In the genomic region with DNA sequence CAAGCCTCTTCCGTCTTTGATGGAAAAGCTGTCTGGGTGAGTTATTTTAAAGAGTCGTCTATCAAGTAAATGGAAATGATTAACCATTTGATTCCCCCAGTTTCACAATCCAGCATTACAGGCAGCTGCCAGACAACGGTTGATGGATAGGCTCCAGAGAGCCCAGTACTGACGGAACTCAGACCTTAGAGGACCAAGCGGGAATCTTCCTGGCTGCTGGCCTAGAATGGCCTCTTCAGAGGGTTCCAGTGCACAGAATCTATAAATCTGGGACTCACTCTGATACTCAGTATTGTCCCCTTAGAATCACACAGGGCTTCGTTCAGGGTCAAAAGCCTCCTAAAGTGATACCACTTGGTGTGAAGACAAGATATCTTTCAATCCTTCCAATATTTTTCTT, we compare ENCODE assay signal across 17 mouse cellular contexts.
DNase-seq lines count a peak whose midpoint lies in the region; ATAC-seq lines count a peak whose summit lies in the region.
"Had no signal": no experiment of that assay in that cellular context is flagged by ENCODE, and none has a peak within 500 bp of the region (broad histone marks: within the 10 kb centered on the region; RNA-seq: fewer than 3 reads in every experiment).

No protein-coding gene starts in this region.

- H3K9ac ChIP-seq in forebrain, embryonic 15.5 days (replicated peaks): no peak overlapping the region
- H3K9ac ChIP-seq in hindbrain, embryonic 15.5 days: no peak overlapping the region
- no peak overlapping the region for H3K9ac ChIP-seq in embryonic facial prominence, embryonic 14.5 days (ENCODE audit: low read depth, low read length)
- H3K9ac ChIP-seq: embryonic facial prominence, embryonic 15.5 days; heart, embryonic 15.5 days; limb, embryonic 13.5 days; liver, embryonic 13.5 days; lung, embryonic 15.5 days had no signal

- no peaks in the 10 kb centered on the region for H3K9me3 ChIP-seq in forebrain, embryonic 15.5 days
- H3K9me3 ChIP-seq in forebrain, embryonic 10.5 days: no peaks in the 10 kb centered on the region
- H3K9me3 ChIP-seq in hindbrain, embryonic 15.5 days: no peaks in the 10 kb centered on the region
- H3K9me3 ChIP-seq in hindbrain, embryonic 10.5 days: no peaks in the 10 kb centered on the region
- no peaks in the 10 kb centered on the region for H3K9me3 ChIP-seq in embryonic facial prominence, embryonic 14.5 days (ENCODE audit: control insufficient read depth, low read length)
- H3K9me3 ChIP-seq: embryonic facial prominence, embryonic 15.5 days; heart, embryonic 15.5 days; limb, embryonic 13.5 days; liver, embryonic 13.5 days; lung, embryonic 15.5 days; midbrain, embryonic 10.5 days had no signal

- no peak for ATAC-seq in forebrain, embryonic 15.5 days (replicated peaks)
- ATAC-seq in hindbrain, embryonic 15.5 days (ENCODE audit: low FRiP score, low read depth): no peak
- ATAC-seq in embryonic facial prominence, embryonic 14.5 days (ENCODE audit: low read depth): no peak
- ATAC-seq: intestine, embryonic 16.5 days had no signal

- H3K27ac ChIP-seq in forebrain, embryonic 15.5 days (replicated peaks): peak overlapping the region; percentile 72; the same call in 1 of the 2 replicates
- H3K27ac ChIP-seq in forebrain, embryonic 10.5 days: no peak overlapping the region
- 0 out of 2 replicates have a peak overlapping the region, but pooled peaks have one; percentile 17 for H3K27ac ChIP-seq in hindbrain, embryonic 15.5 days (replicated peaks)
- no peak overlapping the region for H3K27ac ChIP-seq in hindbrain, embryonic 10.5 days
- peak overlapping the region; percentile 36; the same call in 1 of the 2 replicates for H3K27ac ChIP-seq in embryonic facial prominence, embryonic 14.5 days (replicated peaks; ENCODE audit: low read depth, low read length)
- H3K27ac ChIP-seq: limb, embryonic 13.5 days; liver, embryonic 13.5 days; macrophage; midbrain, embryonic 10.5 days had no signal

- peaks cover 68% of the 10 kb centered on the region for H3K4me1 ChIP-seq in forebrain, embryonic 15.5 days
- peaks cover 61% of the 10 kb centered on the region for H3K4me1 ChIP-seq in forebrain, embryonic 10.5 days
- H3K4me1 ChIP-seq in hindbrain, embryonic 15.5 days (replicated peaks): peaks cover 57% of the 10 kb centered on the region
- peaks cover 51% of the 10 kb centered on the region for H3K4me1 ChIP-seq in hindbrain, embryonic 10.5 days (replicated peaks)
- H3K4me1 ChIP-seq in embryonic facial prominence, embryonic 14.5 days (ENCODE audit: control insufficient read depth, insufficient read depth, low read length): peaks cover 64% of the 10 kb centered on the region

- no peak for DNase-seq in forebrain, embryonic 10.5 days (ENCODE audit: extremely low spot score, low spot score)
- DNase-seq in hindbrain, embryonic 10.5 days (ENCODE audit: low spot score): no peak
- DNase-seq in NIH3T3 (ENCODE audit: low read depth): peak; percentile 51
- DNase-seq in embryonic facial prominence, embryonic 14.5 days (ENCODE audit: low spot score): no peak
- DNase-seq in yolk sac, embryonic 10.5 days (ENCODE audit: low spot score): no peak
- DNase-seq: adrenal gland, adult 8-10 months; liver, embryonic 13.5 days; thymus, adult 18-20 months had no signal

- WGBS in forebrain, embryonic 15.5 days: 40% methylated on average over 6 of the region's 6 CpGs
- 85% methylated on average over 6 of the region's 6 CpGs for WGBS in forebrain, embryonic 10.5 days
- WGBS in hindbrain, embryonic 15.5 days: 43% methylated on average over 6 of the region's 6 CpGs
- WGBS in hindbrain, embryonic 10.5 days: 71% methylated on average over 6 of the region's 6 CpGs
- 57% methylated on average over 6 of the region's 6 CpGs for WGBS in embryonic facial prominence, embryonic 14.5 days

- H3K4me3 ChIP-seq in forebrain, embryonic 15.5 days: no peak overlapping the region
- H3K4me3 ChIP-seq in forebrain, embryonic 10.5 days: no peak overlapping the region
- no peak overlapping the region for H3K4me3 ChIP-seq in hindbrain, embryonic 15.5 days
- H3K4me3 ChIP-seq in hindbrain, embryonic 10.5 days: no peak overlapping the region
- H3K4me3 ChIP-seq in embryonic facial prominence, embryonic 14.5 days (ENCODE audit: low read depth, low read length): no peak overlapping the region
- H3K4me3 ChIP-seq: embryonic facial prominence, embryonic 15.5 days; heart, embryonic 15.5 days; limb, embryonic 13.5 days; liver, embryonic 13.5 days; lung, embryonic 15.5 days; midbrain, embryonic 10.5 days had no signal

- no peak overlapping the region for H3K4me2 ChIP-seq in forebrain, embryonic 15.5 days (replicated peaks)
- no peak overlapping the region for H3K4me2 ChIP-seq in hindbrain, embryonic 15.5 days
- H3K4me2 ChIP-seq in embryonic facial prominence, embryonic 14.5 days (ENCODE audit: low read depth, low read length): no peak overlapping the region
- H3K4me2 ChIP-seq: heart, embryonic 15.5 days; limb, embryonic 13.5 days; liver, embryonic 13.5 days; lung, embryonic 15.5 days had no signal

- no peaks in the 10 kb centered on the region for H3K36me3 ChIP-seq in forebrain, embryonic 15.5 days
- no peaks in the 10 kb centered on the region for H3K36me3 ChIP-seq in forebrain, embryonic 10.5 days (replicated peaks)
- H3K36me3 ChIP-seq in hindbrain, embryonic 15.5 days: no peaks in the 10 kb centered on the region
- H3K36me3 ChIP-seq in hindbrain, embryonic 10.5 days: no peaks in the 10 kb centered on the region
- no peaks in the 10 kb centered on the region for H3K36me3 ChIP-seq in embryonic facial prominence, embryonic 14.5 days (ENCODE audit: control insufficient read depth, insufficient read depth, low read length)
- H3K36me3 ChIP-seq: embryonic facial prominence, embryonic 15.5 days; heart, embryonic 15.5 days; limb, embryonic 13.5 days; liver, embryonic 13.5 days; lung, embryonic 15.5 days; midbrain, embryonic 10.5 days had no signal

- no peaks in the 10 kb centered on the region for H3K27me3 ChIP-seq in forebrain, embryonic 15.5 days
- H3K27me3 ChIP-seq in forebrain, embryonic 10.5 days (ENCODE audit: poor library complexity, severe bottlenecking): no peaks in the 10 kb centered on the region; the same call in 1 of the 2 replicates
- H3K27me3 ChIP-seq in hindbrain, embryonic 15.5 days: no peaks in the 10 kb centered on the region
- H3K27me3 ChIP-seq in hindbrain, embryonic 10.5 days (ENCODE audit: insufficient read depth, poor library complexity, severe bottlenecking): no peaks in the 10 kb centered on the region
- no peaks in the 10 kb centered on the region for H3K27me3 ChIP-seq in embryonic facial prominence, embryonic 14.5 days (replicated peaks; ENCODE audit: control insufficient read depth, insufficient read depth, low read length)
- H3K27me3 ChIP-seq: embryonic facial prominence, embryonic 15.5 days; heart, embryonic 15.5 days; liver, embryonic 13.5 days; lung, embryonic 15.5 days had no signal

Comparison
In these comparisons a context has a peak if more than half of its experiments do, and no peak if none do; other contexts are left out.
1. H3K27ac ChIP-seq: peak in forebrain, embryonic 15.5 days (single experiment), hindbrain, embryonic 15.5 days (single experiment) and embryonic facial prominence, embryonic 14.5 days (single experiment); none in forebrain, embryonic 10.5 days (single experiment) and hindbrain, embryonic 10.5 days (single experiment).